Mouse (Mus musculus) left cerebral cortex, postnatal 4 days (tissue): ENCODE results near the gene Kcnk12. TPM values are rescaled to one million over a fixed set of nuclear protein-coding genes. Genes with fewer than 3 reads are reported as not detected.

Source experiments
- DNase-seq: peaks from one replicate; pipeline ENCODE4 v3.0.0-alpha.2; 2022
- intact Hi-C: fragments of 180-260 bp; cut with DNase I; formaldehyde crosslinking; loops from one replicate; pipeline ENCODE4 v1.15.1; 2025
- total RNA-seq, 2 experiments: library from RNA; stranded (reverse); gene quantifications; 2 replicates each; pipeline ENCODE4 v1.2.3; 2021

Kcnk12 gene
- total RNA-seq, 2 experiments from 2014 or later: 15.4 to 16.6 TPM

DNA sequence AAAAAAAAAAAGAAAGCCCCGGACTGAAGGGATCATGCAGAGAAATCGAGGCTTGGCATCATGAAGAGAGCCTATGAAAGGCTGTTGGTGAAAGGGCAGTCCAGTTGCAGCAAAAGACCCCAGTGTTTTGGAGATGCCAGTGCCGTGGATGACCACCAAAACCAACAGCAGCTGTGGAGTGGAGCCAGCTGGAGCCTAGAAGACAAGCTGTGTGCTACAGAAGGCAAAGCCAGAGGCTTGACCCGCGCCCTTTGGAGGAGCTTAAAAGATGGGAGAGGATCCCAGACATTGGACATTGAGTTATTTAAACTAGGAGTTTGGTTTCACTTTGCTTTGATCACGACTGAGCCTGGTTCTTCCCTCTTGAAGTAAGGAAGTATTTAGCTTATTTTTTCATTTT, 9.6 kb downstream of the Kcnk12 start:
- no peak for DNase-seq
- intact Hi-C loops: no loop called here

- DNase-seq: no peak
- intact Hi-C loops: no loop called here
Measured at GRCm38 (mm10) chr17:87787711-87788110, 10.1 kb downstream of the Kcnk12 start.

- no peak for DNase-seq
- intact Hi-C loops: no loop called here
Measured at GRCm38 (mm10) chr17:87785721-87786120, 12.1 kb downstream of the Kcnk12 start.

GRCm38 (mm10) chr17:87784911-87785310, 12.9 kb downstream of the Kcnk12 start:
- intact Hi-C loops: no loop called here
- DNase-seq: no peak

DNA sequence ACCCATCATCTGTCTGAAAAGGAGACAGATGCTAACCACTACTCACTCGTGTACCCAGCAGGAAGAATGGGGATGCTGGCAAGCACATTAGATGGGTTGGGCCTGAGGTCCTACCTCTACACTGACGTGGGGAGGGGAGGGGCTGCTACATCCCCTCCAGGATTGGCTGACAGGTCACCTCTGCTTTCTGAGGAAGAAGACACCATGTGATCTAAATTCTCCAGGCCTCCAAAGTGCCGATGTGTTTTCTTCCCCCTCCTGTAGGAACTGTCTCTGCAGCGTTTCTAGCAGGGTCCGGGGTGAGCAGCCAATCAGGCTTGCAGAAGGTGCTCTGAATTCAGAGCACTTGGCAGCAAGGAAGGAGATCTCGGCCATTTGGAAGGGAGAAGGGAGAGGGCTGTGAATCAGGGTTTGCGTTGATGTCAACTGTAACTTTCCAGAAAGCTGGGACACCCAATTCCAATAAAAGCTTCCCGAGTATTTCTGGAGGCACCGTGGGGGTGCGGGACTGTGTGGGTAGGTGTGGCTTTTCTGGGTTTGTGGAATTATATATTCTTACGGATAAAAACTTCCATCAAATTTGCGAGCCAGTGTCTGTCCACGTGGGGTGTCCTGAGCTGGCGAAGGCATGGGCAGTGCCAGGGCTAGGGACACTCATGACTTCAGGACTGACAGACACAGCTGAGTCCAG, 13.5 kb downstream of the Kcnk12 start:
- intact Hi-C loops: no loop called here
- no peak for DNase-seq

DNA sequence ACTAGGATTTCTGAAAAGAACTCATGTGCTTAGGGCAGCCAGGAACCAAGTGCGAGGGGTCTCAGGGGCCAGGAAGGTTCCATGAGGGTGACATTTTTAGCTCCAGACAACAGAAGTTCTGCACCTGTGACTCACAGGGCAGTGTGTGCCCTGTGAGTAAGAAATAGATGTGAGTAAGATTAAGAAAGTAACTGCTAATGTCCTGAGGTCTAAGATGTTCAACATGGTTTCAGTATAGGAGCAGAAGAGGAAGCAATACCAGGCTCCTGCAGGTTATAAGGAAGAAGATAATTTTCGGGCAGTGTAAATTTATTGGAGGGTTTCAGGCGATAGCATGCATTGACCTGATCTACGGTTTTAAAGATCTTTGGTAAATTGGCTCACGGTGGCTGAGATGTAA, 16.6 kb downstream of the Kcnk12 start:
- intact Hi-C loops: no loop called here

DNA sequence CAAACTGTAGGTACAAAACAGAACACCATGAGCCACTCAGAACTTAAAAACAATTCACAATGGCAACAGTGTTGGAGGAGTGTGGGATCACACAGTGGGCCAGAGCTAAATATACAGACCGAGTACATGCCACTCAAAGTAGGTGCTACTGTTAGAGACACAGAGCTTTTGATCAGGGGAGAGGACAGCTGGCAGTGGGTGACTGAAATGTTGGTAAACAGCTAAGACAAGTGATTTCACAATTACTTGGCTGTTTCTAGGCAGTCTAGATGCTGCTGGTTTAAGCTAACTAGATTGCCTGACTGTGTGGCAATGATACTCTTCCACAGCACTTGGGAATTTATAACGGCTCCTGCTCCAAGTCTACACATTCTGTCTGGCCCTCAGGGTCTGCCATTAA, 17.6 kb downstream of the Kcnk12 start:
- intact Hi-C loops: no loop called here

More for the DNA sequence above, 16.6 kb downstream of the Kcnk12 start:
- DNase-seq: no peak

GRCm38 (mm10) chr17:87774982-87775381, 22.8 kb downstream of the Kcnk12 start:
- no peak for DNase-seq
- intact Hi-C loops: no loop called here

More for the DNA sequence above, 17.6 kb downstream of the Kcnk12 start:
- DNase-seq: no peak

DNA sequence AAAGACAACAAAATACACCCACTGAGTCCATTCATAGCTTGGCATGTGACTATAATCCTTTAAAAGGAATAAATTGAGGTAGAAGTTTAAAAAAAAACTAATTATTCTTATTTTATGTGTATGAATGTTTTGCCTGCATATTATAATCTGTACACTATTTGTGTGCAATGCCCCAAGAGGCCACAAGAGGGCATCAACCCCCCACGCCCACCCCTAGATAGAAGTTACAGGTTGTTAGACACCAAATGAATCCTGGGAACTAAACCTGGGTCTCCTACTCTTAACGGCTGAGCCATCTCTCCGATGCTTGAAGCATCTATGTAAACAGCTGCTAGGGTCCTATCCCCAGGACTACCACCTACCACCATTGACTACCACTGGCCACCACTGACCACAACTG, 24.6 kb downstream of the Kcnk12 start:
- DNase-seq: no peak
- intact Hi-C loops: no loop called here

GRCm38 (mm10) chr17:87770766-87771165, 27.0 kb downstream of the Kcnk12 start:
- intact Hi-C loops: no loop called here
- DNase-seq: peak; percentile 75

- intact Hi-C loops: no loop called here
- DNase-seq: no peak
Measured at GRCm38 (mm10) chr17:87766888-87767287, 30.9 kb downstream of the Kcnk12 start.

DNA sequence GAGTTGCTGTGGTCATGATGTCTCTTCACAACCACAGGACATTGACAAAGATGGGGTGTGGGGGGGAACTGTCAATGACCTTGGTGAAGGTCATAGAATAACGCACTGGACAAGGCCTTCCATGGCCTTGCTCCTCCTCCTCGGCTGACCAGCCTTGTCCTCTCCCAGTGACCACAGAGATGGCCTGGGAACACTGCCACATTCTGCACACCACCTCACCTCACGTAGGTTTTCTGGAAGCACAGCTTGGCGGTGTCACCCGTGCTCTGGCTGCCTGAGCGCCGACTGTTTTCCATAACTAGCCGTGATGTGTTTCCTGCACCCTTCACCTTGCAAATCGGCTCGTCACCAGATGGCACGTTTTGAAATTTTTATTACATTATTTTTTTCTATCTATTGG, 32.8 kb downstream of the Kcnk12 start:
- no peak for DNase-seq
- intact Hi-C loops: no loop called here

- intact Hi-C loops: no loop called here
- DNase-seq: no peak
Measured at GRCm38 (mm10) chr17:87763146-87763545, 34.6 kb downstream of the Kcnk12 start.

DNA sequence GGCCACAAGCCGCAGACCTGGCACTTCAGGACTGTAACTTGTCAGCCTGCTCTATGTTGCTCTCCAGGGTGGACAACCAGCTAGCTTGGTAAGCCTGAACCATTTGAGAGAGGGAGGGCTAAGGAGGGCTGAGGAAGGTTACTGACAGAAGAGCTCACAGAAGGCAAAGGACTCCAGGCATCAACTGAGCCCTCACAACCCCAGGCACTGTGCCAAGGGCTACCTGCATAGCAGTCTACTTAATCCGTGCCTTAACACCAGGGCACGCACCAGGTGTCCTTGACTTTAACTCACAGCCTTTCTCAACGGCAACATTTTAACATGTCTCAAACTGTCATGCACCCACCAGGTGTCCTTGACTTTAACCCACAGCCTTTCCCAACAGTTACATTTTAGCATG, 37.5 kb downstream of the Kcnk12 start:
- intact Hi-C loops: no loop called here
- DNase-seq: no peak

GRCm38 (mm10) chr17:87745926-87746888, 51.6 kb downstream of the Kcnk12 start:
- intact Hi-C loops: no loop called here

GRCm38 (mm10) chr17:87744985-87745925, 52.5 kb downstream of the Kcnk12 start:
- intact Hi-C loops: no loop called here
- peak; percentile 71 for DNase-seq

More at GRCm38 (mm10) chr17:87745926-87746888, 51.6 kb downstream of the Kcnk12 start:
- DNase-seq: peak; percentile 68

- DNase-seq: no peak
- intact Hi-C loops: no loop called here
Measured at GRCm38 (mm10) chr17:87739835-87740234, 58.0 kb downstream of the Kcnk12 start.

DNA sequence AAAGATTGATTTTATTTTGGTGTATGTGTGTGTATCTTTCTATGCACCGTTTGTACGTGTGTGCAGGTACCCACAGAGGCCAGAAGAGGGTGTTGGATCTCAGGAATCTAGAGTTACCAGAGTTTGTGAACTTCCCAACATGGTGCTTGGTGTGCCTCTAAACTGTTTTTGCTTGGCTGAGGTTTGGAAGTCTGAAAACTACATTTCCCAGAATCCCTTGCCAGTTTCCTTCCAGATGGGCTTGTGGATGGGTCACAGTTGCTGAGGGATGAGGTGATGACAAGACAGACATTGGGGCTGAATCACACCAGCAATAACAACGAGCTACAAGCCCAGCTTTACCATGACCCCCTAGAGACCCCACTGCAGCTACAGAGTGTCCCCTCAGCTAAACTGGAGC, 60.6 kb downstream of the Kcnk12 start:
- no peak for DNase-seq
- intact Hi-C loops: no loop called here

GRCm38 (mm10) chr17:87734471-87734870, 63.3 kb downstream of the Kcnk12 start:
- no peak for DNase-seq
- intact Hi-C loops: no loop called here

DNA sequence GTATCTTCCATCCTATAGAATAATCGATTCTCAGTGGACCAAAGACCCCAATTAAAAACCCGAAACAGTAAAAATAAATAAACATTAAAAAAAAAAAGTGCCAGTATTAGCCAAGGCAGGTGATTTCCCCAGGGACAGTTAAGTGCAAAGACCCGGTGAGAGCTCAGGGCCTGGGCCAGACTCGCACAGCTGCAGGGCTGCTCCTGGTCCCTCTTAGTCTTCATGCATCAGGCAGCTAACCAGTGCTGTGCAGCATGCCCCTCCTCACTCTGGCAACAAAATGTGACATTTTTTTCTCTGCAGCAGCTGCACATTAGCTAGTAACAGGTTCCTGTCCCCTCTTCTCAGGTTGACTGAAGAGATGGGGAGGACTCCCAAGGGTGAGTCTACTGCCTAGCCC, 65.8 kb downstream of the Kcnk12 start:
- intact Hi-C loops: no loop called here
- DNase-seq: no peak
